Mouse (Mus musculus) thymus, adult 2 months (tissue): ENCODE measurements around the gene Insm2.

ENCODE experiments used
- CTCF ChIP-seq: fragments of 200-500 bp; IDR thresholded peaks from 2 replicates; pipeline ENCODE4 v1.5.1; 2012; ENCODE audit warnings: mild to moderate bottlenecking, control low read depth, low read length, moderate library complexity, borderline replicate concordance; ENCODE audit not compliant: control insufficient read depth, poor library complexity, insufficient read depth; ENCODE audit errors: extremely low read depth
- POLR2A ChIP-seq: fragments of 200-500 bp; IDR thresholded peaks from 2 replicates; pipeline ENCODE4 v1.6.1; 2012; ENCODE audit warnings: mild to moderate bottlenecking, low read length, control low read depth, moderate library complexity; ENCODE audit not compliant: control insufficient read depth, poor library complexity, insufficient read depth; ENCODE audit errors: extremely low read depth

DNA sequence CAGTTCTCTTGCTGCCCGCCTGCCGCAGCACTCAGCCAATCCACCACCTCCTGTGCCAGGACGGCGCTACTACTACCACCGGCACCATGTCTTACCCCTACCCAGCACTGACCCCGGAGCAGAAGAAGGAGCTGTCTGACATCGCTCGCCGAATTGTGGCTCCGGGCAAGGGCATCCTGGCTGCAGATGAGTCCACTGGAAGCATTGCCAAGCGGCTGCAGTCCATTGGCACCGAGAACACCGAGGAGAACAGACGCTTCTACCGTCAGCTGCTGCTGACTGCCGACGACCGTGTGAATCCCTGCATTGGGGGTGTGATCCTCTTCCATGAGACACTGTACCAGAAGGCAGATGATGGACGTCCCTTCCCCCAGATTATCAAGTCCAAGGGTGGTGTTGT lies 34.0 kb upstream of the Insm2 start, which contains the start of gene Aldoart2:
- no peak for TF ChIP-seq POLR2A
- no peak for TF ChIP-seq CTCF
